Mouse (Mus musculus) layer of hippocampus, adult 9-10 months (tissue): ENCODE results near the gene Ttc7b.
A peak's percentile ranks its signal among the peaks of the same experiment; 100 is the strongest.

Experiments used
- DNase-seq: peaks from one replicate; pipeline ENCODE4 v3.0.0; 2022; ENCODE audit warnings: low spot score

The Ttc7b gene

GRCm38 (mm10) chr12:100381941-100382340 lies 138.7 kb downstream of the Ttc7b start:
- DNase-seq = no peak

- no peak for DNase-seq
Measured at GRCm38 (mm10) chr12:100380697-100381291, 139.8 kb downstream of the Ttc7b start.

GRCm38 (mm10) chr12:100379833-100380232 lies 140.8 kb downstream of the Ttc7b start:
- DNase-seq = no peak

- DNase-seq = no peak
Measured at GRCm38 (mm10) chr12:100378266-100378665, 142.4 kb downstream of the Ttc7b start.

- DNase-seq = no peak
Measured at GRCm38 (mm10) chr12:100377791-100378190, 142.8 kb downstream of the Ttc7b start.

GRCm38 (mm10) chr12:100375801-100376200 lies 144.8 kb downstream of the Ttc7b start:
- no peak for DNase-seq

GRCm38 (mm10) chr12:100372785-100373184 lies 147.8 kb downstream of the Ttc7b start:
- DNase-seq = no peak

GRCm38 (mm10) chr12:100372015-100372414 lies 148.6 kb downstream of the Ttc7b start:
- DNase-seq = no peak

GRCm38 (mm10) chr12:100369786-100370185 lies 150.8 kb downstream of the Ttc7b start:
- DNase-seq = no peak

- DNase-seq = no peak
Measured at GRCm38 (mm10) chr12:100369220-100369619, 151.4 kb downstream of the Ttc7b start.

GRCm38 (mm10) chr12:100361330-100361729 lies 159.3 kb downstream of the Ttc7b start:
- no peak for DNase-seq

- no peak for DNase-seq
Measured at GRCm38 (mm10) chr12:100358040-100358620, 162.5 kb downstream of the Ttc7b start.

GRCm38 (mm10) chr12:100356407-100356806 lies 164.2 kb downstream of the Ttc7b start:
- DNase-seq = no peak

- DNase-seq = no peak
Measured at GRCm38 (mm10) chr12:100355565-100355964, 165.1 kb downstream of the Ttc7b start.

- DNase-seq = no peak
Measured at GRCm38 (mm10) chr12:100353954-100354353, 166.7 kb downstream of the Ttc7b start.

- DNase-seq = no peak
Measured at GRCm38 (mm10) chr12:100353075-100353782, 167.4 kb downstream of the Ttc7b start.

- DNase-seq = no peak
Measured at GRCm38 (mm10) chr12:100352094-100352493, 168.5 kb downstream of the Ttc7b start.

- no peak for DNase-seq
Measured at GRCm38 (mm10) chr12:100343554-100343953, 177.1 kb downstream of the Ttc7b start.

GRCm38 (mm10) chr12:100341614-100342013 lies 179.0 kb downstream of the Ttc7b start:
- peak; percentile 47 for DNase-seq

- DNase-seq = no peak
Measured at GRCm38 (mm10) chr12:100340901-100341460, 179.6 kb downstream of the Ttc7b start.

GRCm38 (mm10) chr12:100338055-100338454 lies 182.6 kb downstream of the Ttc7b start:
- no peak for DNase-seq

- DNase-seq = no peak
Measured at GRCm38 (mm10) chr12:100337351-100338018, 183.1 kb downstream of the Ttc7b start.
